Mouse (Mus musculus): ENCODE data around the gene Ptprt. TPM values are rescaled to one million over a fixed set of nuclear protein-coding genes. Genes with fewer than 3 reads are reported as not detected.

The Ptprt gene
- polyA plus RNA-seq, 1 experiment from 2014 or later: 3.3 TPM

DNA sequence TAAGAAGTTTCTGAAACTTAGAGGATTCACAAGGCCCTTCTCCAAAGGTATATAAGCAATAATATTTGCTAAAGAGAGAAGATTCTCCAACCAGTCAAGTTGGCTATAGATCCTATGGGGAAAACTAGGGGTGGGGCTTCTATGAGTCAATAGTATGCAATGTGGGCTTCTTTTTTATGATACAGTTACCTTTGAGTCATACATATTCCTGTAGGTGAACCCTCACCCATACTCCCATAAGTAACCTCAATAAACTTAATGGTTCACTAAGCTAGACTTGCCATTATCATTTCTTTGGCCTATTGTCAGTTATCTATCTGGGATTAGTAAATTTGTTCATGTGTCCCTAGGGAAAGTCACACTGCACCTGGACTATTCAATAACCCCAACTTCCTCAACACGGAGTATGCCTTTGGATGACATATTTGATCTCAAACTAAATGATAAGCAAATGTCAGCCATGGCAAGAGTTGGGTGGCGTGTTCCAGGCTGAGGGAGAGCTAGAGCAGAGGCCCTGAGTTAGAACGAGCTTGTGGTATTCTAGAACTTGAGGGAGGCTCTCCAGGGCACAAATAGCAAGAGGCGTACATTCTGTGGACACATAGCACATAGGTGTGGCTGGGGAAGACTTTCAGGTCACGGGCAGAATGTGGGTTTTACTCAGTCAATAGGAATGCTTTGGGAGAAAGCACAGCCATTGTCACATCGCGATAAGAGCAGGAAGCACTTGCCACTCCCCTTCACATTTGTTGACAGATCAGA is 1067.4 kb downstream of the Ptprt start:
- WGBS: 89% methylated on average over 7 of the region's 7 CpGs
- Histone ChIP-seq H3K9me3 (no peaks in the 10 kb centered on the region), H3K27ac (no peak overlapping the region), H3K36me3 (no peaks in the 10 kb centered on the region), H3K4me3 (no peak overlapping the region), H3K4me1 (no peaks in the 10 kb centered on the region), H3K4me2 (replicated peaks) (no peak overlapping the region), H3K9ac (no peak overlapping the region), H3K27me3 (replicated peaks) (no peaks in the 10 kb centered on the region)
- no peak for ATAC-seq (ENCODE audit: low FRiP score, low read depth)

DNA sequence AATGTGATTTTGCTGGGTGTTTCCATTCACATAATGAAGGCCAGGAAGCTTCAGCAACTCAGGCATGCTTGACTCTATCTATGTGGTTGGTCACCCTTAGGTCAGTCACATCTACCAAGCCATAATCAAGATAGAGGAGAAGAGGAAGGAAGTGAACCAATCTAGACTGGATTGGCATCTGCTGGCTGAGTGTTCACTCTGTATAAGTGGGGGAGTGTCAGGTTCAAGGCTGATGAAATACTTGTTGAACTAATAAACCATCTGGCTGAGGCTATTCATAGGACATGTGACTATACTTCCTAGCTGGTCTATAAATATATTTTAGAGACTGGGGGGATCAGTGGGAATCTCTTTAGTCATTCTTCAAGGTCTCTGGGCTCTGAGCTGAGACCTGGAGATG is 1086.5 kb downstream of the Ptprt start:
- Histone ChIP-seq H3K9ac (no peak overlapping the region), H3K4me3 (no peak overlapping the region), H3K4me2 (replicated peaks) (no peak overlapping the region), H3K36me3 (no peaks in the 10 kb centered on the region), H3K27me3 (replicated peaks) (no peaks in the 10 kb centered on the region), H3K4me1 (no peaks in the 10 kb centered on the region), H3K9me3 (no peaks in the 10 kb centered on the region), H3K27ac (no peak overlapping the region)
- no peak for ATAC-seq (ENCODE audit: low FRiP score, low read depth)

- no peak for ATAC-seq (ENCODE audit: low FRiP score, low read depth)
- no peak overlapping the region for H3K9ac ChIP-seq
- no peaks in the 10 kb centered on the region for H3K4me1 ChIP-seq
- no peaks in the 10 kb centered on the region for H3K36me3 ChIP-seq
- H3K4me3 ChIP-seq: no peak overlapping the region
- no peak overlapping the region for H3K27ac ChIP-seq
- H3K4me2 ChIP-seq (replicated peaks): no peak overlapping the region
- H3K27me3 ChIP-seq (replicated peaks): no peaks in the 10 kb centered on the region
- H3K9me3 ChIP-seq: no peaks in the 10 kb centered on the region
Measured at GRCm38 (mm10) chr2:161572201-161572600, 1088.7 kb downstream of the Ptprt start.

DNA sequence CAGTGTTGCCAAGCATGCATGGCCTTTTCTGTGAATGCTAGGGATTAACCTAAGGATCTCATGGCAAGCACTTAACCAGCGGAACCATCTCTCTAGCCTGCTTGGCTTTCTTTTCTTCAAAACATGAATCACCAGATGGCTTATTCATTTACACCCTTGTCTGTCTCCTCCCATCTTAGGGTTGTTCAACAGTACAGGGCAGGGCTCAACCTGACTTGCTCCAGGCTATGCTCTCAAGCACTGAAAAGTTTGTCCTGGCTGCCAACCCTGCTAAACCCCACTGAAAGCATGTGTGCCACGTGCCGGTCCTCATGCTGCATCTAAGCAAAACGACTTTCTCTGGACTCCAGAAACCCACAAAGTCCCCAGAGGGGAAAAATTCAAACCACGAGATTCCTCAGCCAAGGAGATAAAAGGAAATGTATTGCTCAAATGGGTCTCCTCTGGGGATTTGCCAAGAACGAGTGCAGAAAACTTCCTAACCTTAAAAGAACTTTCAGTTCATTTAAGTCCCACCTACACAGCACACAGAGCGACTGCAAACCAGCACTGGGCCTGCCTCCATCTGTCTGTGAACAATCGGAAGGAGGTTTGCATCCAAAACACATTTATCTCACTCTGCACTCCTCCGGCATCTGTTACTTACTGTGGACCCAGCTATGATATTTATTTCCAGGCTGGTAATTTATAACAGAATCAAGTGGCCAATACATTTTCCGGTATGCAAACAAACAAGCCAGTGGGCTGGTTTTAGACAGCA is 1090.5 kb downstream of the Ptprt start:
- Histone ChIP-seq H3K9me3 (no peaks in the 10 kb centered on the region), H3K4me3 (no peak overlapping the region), H3K27ac (no peak overlapping the region), H3K27me3 (replicated peaks) (no peaks in the 10 kb centered on the region), H3K9ac (no peak overlapping the region), H3K4me1 (no peaks in the 10 kb centered on the region), H3K36me3 (no peaks in the 10 kb centered on the region), H3K4me2 (replicated peaks) (no peak overlapping the region)
- 74% methylated on average over 10 of the region's 10 CpGs for WGBS
- ATAC-seq (ENCODE audit: low FRiP score, low read depth): no peak

GRCm38 (mm10) chr2:161561502-161561901 is 1099.4 kb downstream of the Ptprt start:
- no peak overlapping the region for H3K9ac ChIP-seq
- H3K27ac ChIP-seq: no peak overlapping the region
- no peaks in the 10 kb centered on the region for H3K27me3 ChIP-seq (replicated peaks)
- H3K4me1 ChIP-seq: no peaks in the 10 kb centered on the region
- no peaks in the 10 kb centered on the region for H3K9me3 ChIP-seq
- no peak overlapping the region for H3K4me2 ChIP-seq (replicated peaks)
- WGBS: 86% methylated on average over 2 of the region's 2 CpGs
- no peaks in the 10 kb centered on the region for H3K36me3 ChIP-seq
- no peak for ATAC-seq (ENCODE audit: low FRiP score, low read depth)
- no peak overlapping the region for H3K4me3 ChIP-seq

DNA sequence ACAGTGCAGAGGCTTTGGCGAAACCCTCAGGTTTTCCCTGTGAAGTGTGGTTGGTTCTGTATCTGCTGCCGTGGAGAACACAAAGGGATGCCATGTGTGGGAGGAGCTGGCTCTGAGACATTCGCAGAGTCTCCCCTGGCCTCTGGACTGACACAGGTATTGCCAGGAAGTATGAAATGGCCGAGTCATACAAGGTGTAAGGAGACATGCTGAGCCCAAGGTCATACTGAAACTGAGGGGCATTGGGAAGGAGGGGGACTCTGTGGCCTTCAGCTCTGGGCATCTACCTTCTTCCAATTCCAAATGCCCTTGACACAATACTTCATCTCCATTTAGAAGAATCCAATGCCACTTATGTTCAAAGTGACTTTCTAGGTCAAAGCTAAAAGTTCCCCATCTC is 1103.1 kb downstream of the Ptprt start:
- ATAC-seq (ENCODE audit: low FRiP score, low read depth): no peak
- H3K4me2 ChIP-seq (replicated peaks): no peak overlapping the region
- H3K4me3 ChIP-seq: no peak overlapping the region
- H3K9me3 ChIP-seq: no peaks in the 10 kb centered on the region
- H3K27me3 ChIP-seq (replicated peaks): no peaks in the 10 kb centered on the region
- H3K9ac ChIP-seq: no peak overlapping the region
- no peaks in the 10 kb centered on the region for H3K4me1 ChIP-seq
- WGBS: 88% methylated on average over 4 of the region's 4 CpGs
- H3K27ac ChIP-seq: no peak overlapping the region
- no peaks in the 10 kb centered on the region for H3K36me3 ChIP-seq

DNA sequence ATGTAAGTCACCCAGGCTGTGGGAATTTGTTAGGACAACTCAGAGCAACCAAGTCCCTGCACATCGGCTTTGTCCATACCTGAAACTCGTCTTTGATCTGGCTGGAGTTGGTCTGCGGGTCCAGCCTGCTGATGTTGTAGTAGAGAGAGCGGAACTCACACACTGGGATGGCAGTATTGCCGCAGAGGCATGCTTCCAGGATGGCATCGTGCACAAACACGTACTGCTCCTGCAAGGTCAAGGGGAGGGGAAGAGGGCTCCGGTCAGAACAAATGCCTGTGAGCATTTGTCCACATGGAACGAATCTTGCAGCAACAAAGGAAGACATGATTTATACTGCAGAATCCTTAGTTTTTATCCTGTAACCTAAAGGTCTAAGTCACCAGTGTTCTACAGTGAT is 1107.3 kb downstream of the Ptprt start:
- H3K27ac ChIP-seq: no peak overlapping the region
- H3K9ac ChIP-seq: no peak overlapping the region
- no peaks in the 10 kb centered on the region for H3K4me1 ChIP-seq
- WGBS: 80% methylated on average over 9 of the region's 9 CpGs
- H3K36me3 ChIP-seq: no peaks in the 10 kb centered on the region
- H3K9me3 ChIP-seq: no peaks in the 10 kb centered on the region
- no peaks in the 10 kb centered on the region for H3K27me3 ChIP-seq (replicated peaks)
- H3K4me2 ChIP-seq (replicated peaks): no peak overlapping the region
- ATAC-seq (ENCODE audit: low FRiP score, low read depth): no peak
- no peak overlapping the region for H3K4me3 ChIP-seq

- Histone ChIP-seq H3K9me3 (no peaks in the 10 kb centered on the region), H3K9ac (no peak overlapping the region), H3K4me2 (replicated peaks) (no peak overlapping the region), H3K27me3 (replicated peaks) (no peaks in the 10 kb centered on the region), H3K4me3 (no peak overlapping the region), H3K27ac (no peak overlapping the region), H3K36me3 (no peaks in the 10 kb centered on the region), H3K4me1 (no peaks in the 10 kb centered on the region)
- ATAC-seq (ENCODE audit: low FRiP score, low read depth): no peak
- 87% methylated on average over 2 of the region's 2 CpGs for WGBS
Measured at GRCm38 (mm10) chr2:161552011-161552410, 1108.9 kb downstream of the Ptprt start.

GRCm38 (mm10) chr2:161549577-161549976 is 1111.4 kb downstream of the Ptprt start:
- ATAC-seq (ENCODE audit: low FRiP score, low read depth): no peak
- no peaks in the 10 kb centered on the region for H3K9me3 ChIP-seq
- no peak overlapping the region for H3K27ac ChIP-seq
- WGBS: 81% methylated on average over 5 of the region's 5 CpGs
- H3K4me2 ChIP-seq (replicated peaks): no peak overlapping the region
- H3K4me1 ChIP-seq: no peaks in the 10 kb centered on the region
- no peaks in the 10 kb centered on the region for H3K36me3 ChIP-seq
- no peak overlapping the region for H3K4me3 ChIP-seq
- H3K9ac ChIP-seq: no peak overlapping the region
- no peaks in the 10 kb centered on the region for H3K27me3 ChIP-seq (replicated peaks)

DNA sequence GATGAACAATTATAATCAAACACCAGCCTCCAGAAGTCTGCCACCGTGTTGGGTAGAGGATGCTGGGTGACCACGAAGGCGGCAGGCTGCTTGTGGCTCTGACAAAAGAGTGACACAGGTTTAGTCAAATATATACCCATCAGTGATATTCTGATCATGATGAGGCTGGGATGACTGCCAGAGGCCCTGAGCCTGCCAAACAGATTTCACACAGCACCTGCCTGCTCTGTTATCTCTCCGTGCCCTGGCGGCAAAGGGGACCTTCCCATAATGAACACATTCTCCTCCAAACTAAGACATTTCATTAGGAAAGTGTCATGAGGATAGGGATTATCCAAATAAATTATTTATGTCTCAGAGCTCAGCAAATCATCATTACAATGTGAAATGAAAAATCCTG is 1113.6 kb downstream of the Ptprt start:
- Histone ChIP-seq H3K36me3 (no peaks in the 10 kb centered on the region), H3K4me2 (replicated peaks) (no peak overlapping the region), H3K27me3 (replicated peaks) (no peaks in the 10 kb centered on the region), H3K27ac (no peak overlapping the region), H3K4me3 (no peak overlapping the region), H3K9ac (no peak overlapping the region), H3K4me1 (no peaks in the 10 kb centered on the region), H3K9me3 (no peaks in the 10 kb centered on the region)
- WGBS: 93% methylated on average over 5 of the region's 5 CpGs
- no peak for ATAC-seq (ENCODE audit: low FRiP score, low read depth)

- Histone ChIP-seq H3K27ac (no peak overlapping the region), H3K4me3 (no peak overlapping the region), H3K4me2 (replicated peaks) (no peak overlapping the region), H3K27me3 (replicated peaks) (no peaks in the 10 kb centered on the region), H3K36me3 (no peaks in the 10 kb centered on the region), H3K4me1 (no peaks in the 10 kb centered on the region), H3K9me3 (no peaks in the 10 kb centered on the region), H3K9ac (no peak overlapping the region)
- no peak for ATAC-seq (ENCODE audit: low FRiP score, low read depth)
- 83% methylated on average over 4 of the region's 4 CpGs for WGBS
Measured at GRCm38 (mm10) chr2:161545406-161545805, 1115.5 kb downstream of the Ptprt start.

DNA sequence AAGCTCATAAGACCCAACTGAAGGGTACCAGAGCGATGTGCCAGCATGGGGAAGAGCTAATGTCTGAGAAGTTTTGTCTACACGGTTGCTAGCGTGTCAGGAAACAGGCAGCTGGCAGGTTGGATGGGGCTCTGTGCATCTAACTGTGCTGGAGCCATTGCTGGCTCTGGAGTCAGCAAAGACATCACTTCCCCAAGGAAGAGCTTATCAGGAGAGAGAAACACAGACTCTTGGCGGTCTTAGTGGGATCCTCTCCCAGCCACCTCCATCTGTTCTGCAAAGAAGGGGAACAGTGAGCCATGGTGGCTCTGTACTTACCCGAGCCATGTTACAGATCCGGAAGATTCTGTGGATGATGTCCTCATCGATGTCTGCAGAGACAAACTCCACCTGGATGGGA is 1126.8 kb downstream of the Ptprt start:
- ATAC-seq (ENCODE audit: low FRiP score, low read depth): no peak
- Histone ChIP-seq H3K9ac (no peak overlapping the region), H3K4me1 (no peaks in the 10 kb centered on the region), H3K9me3 (no peaks in the 10 kb centered on the region), H3K36me3 (no peaks in the 10 kb centered on the region), H3K4me2 (replicated peaks) (no peak overlapping the region), H3K27ac (no peak overlapping the region), H3K4me3 (no peak overlapping the region), H3K27me3 (replicated peaks) (no peaks in the 10 kb centered on the region)
- WGBS: 91% methylated on average over 7 of the region's 7 CpGs

DNA sequence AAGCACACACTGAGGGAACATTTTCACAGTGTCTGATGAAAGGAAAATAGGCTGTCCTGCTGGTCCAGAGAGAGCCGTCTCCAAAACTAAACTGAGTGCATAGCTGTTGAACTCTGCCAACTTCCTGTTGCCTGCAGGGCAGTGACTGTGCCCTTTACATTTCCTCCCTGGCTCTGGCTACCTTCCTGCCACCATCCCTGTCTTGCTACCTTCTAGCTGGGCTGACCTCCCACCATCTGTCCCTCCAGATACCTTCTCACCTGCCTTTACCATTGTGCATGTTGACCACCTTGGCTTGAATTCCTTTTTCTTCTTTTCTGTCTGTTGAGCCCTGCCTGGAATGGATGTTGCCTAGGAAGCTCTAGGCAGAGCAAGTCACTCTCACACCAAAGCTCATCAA is 1133.8 kb downstream of the Ptprt start:
- H3K9me3 ChIP-seq: no peaks in the 10 kb centered on the region
- no peaks in the 10 kb centered on the region for H3K4me1 ChIP-seq
- H3K36me3 ChIP-seq: no peaks in the 10 kb centered on the region
- H3K27ac ChIP-seq: no peak overlapping the region
- WGBS: 73% methylated on average over 1 of the region's 1 CpGs
- ATAC-seq (ENCODE audit: low FRiP score, low read depth): no peak
- H3K27me3 ChIP-seq (replicated peaks): no peaks in the 10 kb centered on the region
- H3K4me3 ChIP-seq: no peak overlapping the region
- no peak overlapping the region for H3K9ac ChIP-seq
- H3K4me2 ChIP-seq (replicated peaks): no peak overlapping the region

Measured in neural tube, embryonic 12.5 days (tissue).